Mouse (Mus musculus): ENCODE measurements around the gene Nr3c2. TPM values are rescaled to one million over a fixed set of nuclear protein-coding genes. Genes with fewer than 3 reads are reported as not detected.
A peak's percentile ranks its signal among the peaks of the same experiment; 100 is the strongest.

The Nr3c2 gene
- polyA plus RNA-seq, 1 experiment from 2014 or later: 1.4 TPM

- 94% methylated on average over 4 of the region's 4 CpGs for WGBS
- no peak overlapping the region for H3K4me3 ChIP-seq (ENCODE audit: low read depth, low read length)
- H3K9me3 ChIP-seq (replicated peaks; ENCODE audit: control insufficient read depth, low read length): no peaks in the 10 kb centered on the region
- H3K4me2 ChIP-seq (ENCODE audit: low read length): no peak overlapping the region
- H3K36me3 ChIP-seq (ENCODE audit: control insufficient read depth, insufficient read depth, low read length): no peaks in the 10 kb centered on the region
- DNase-seq (ENCODE audit: low spot score): no peak
- no peak overlapping the region for H3K27ac ChIP-seq (ENCODE audit: low read depth, low read length)
- ATAC-seq: no peak
- no peaks in the 10 kb centered on the region; the same call in 1 of the 2 replicates for H3K4me1 ChIP-seq (ENCODE audit: control insufficient read depth, insufficient read depth, low read length)
- H3K27me3 ChIP-seq (replicated peaks; ENCODE audit: control insufficient read depth, insufficient read depth, low read length): no peaks in the 10 kb centered on the region
- no peak overlapping the region for H3K9ac ChIP-seq (ENCODE audit: low read length)
Observed at GRCm38 (mm10) chr8:77082687-77083086, 183.4 kb downstream of the Nr3c2 start.

DNA sequence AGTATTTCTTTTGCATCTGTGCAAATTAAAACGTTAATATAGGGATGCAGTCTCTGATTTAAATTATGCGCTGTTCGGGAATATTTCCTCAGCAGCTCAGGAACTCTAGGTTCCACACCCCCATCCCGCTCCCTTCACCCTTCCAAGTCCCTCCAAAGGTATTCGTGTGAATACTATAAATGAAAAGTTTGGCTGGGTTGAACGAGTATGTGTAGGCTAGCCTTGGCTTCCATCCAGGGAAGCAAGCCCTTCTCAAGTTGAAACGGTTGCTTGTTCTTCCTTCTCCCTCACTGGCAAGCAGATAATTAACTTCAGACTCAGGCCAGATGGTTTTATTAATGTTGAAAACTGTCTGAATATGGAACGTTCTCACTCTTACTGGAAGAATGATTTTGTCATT is 186.8 kb downstream of the Nr3c2 start:
- ATAC-seq: no peak
- H3K4me3 ChIP-seq (ENCODE audit: low read depth, low read length): no peak overlapping the region
- H3K27me3 ChIP-seq (replicated peaks; ENCODE audit: control insufficient read depth, insufficient read depth, low read length): no peaks in the 10 kb centered on the region
- no peaks in the 10 kb centered on the region for H3K9me3 ChIP-seq (replicated peaks; ENCODE audit: control insufficient read depth, low read length)
- 65% methylated on average over 8 of the region's 8 CpGs for WGBS
- no peak overlapping the region for H3K9ac ChIP-seq (ENCODE audit: low read length)
- H3K4me2 ChIP-seq (ENCODE audit: low read length): no peak overlapping the region
- peak; percentile 8 for DNase-seq (ENCODE audit: low spot score)
- no peak overlapping the region for H3K27ac ChIP-seq (ENCODE audit: low read depth, low read length)
- H3K4me1 ChIP-seq (ENCODE audit: control insufficient read depth, insufficient read depth, low read length): no peaks in the 10 kb centered on the region; the same call in 1 of the 2 replicates
- H3K36me3 ChIP-seq (ENCODE audit: control insufficient read depth, insufficient read depth, low read length): no peaks in the 10 kb centered on the region

- Histone ChIP-seq H3K27me3 (replicated peaks; ENCODE audit: control insufficient read depth, insufficient read depth, low read length) (no peaks in the 10 kb centered on the region), H3K36me3 (ENCODE audit: control insufficient read depth, insufficient read depth, low read length) (no peaks in the 10 kb centered on the region), H3K4me1 (ENCODE audit: control insufficient read depth, insufficient read depth, low read length) (no peaks in the 10 kb centered on the region), H3K9me3 (replicated peaks; ENCODE audit: control insufficient read depth, low read length) (no peaks in the 10 kb centered on the region), H3K9ac (ENCODE audit: low read length) (no peak overlapping the region), H3K4me2 (ENCODE audit: low read length) (no peak overlapping the region), H3K27ac (ENCODE audit: low read depth, low read length) (no peak overlapping the region), H3K4me3 (ENCODE audit: low read depth, low read length) (no peak overlapping the region)
- ATAC-seq: no peak
- no peak for DNase-seq (ENCODE audit: low spot score)
- 66% methylated on average over 4 of the region's 4 CpGs for WGBS
Observed at GRCm38 (mm10) chr8:77096721-77097120, 197.5 kb downstream of the Nr3c2 start.

DNA sequence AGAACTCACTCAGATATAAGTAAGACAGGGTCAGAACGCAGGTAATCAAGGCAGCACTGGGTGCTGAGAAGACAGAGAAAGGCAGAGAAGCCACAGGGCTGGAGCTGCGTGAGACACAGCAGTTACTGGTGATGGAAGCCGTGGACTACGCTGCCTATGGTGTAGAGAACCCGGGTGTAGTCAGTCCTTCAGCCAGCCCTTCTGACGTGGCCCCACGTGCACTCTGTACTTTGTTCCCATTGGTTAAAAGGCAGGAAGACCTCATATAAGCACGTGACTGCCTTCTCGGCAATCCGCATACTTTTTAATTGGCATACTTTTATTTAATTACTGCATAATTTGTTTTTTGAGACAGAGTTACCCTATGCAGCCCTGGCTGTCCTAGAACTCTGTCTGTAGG is 198.9 kb downstream of the Nr3c2 start:
- H3K4me3 ChIP-seq (ENCODE audit: low read depth, low read length): no peak overlapping the region
- WGBS: 84% methylated on average over 10 of the region's 10 CpGs
- no peak overlapping the region for H3K9ac ChIP-seq (ENCODE audit: low read length)
- DNase-seq (ENCODE audit: low spot score): no peak
- H3K9me3 ChIP-seq (replicated peaks; ENCODE audit: control insufficient read depth, low read length): no peaks in the 10 kb centered on the region
- H3K4me1 ChIP-seq (ENCODE audit: control insufficient read depth, insufficient read depth, low read length): no peaks in the 10 kb centered on the region
- H3K27me3 ChIP-seq (replicated peaks; ENCODE audit: control insufficient read depth, insufficient read depth, low read length): no peaks in the 10 kb centered on the region
- no peak overlapping the region for H3K4me2 ChIP-seq (ENCODE audit: low read length)
- no peaks in the 10 kb centered on the region for H3K36me3 ChIP-seq (ENCODE audit: control insufficient read depth, insufficient read depth, low read length)
- H3K27ac ChIP-seq (ENCODE audit: low read depth, low read length): no peak overlapping the region
- no peak for ATAC-seq

- no peak overlapping the region for H3K9ac ChIP-seq (ENCODE audit: low read length)
- H3K36me3 ChIP-seq (ENCODE audit: control insufficient read depth, insufficient read depth, low read length): no peaks in the 10 kb centered on the region
- no peak overlapping the region for H3K4me2 ChIP-seq (ENCODE audit: low read length)
- 91% methylated on average over 2 of the region's 2 CpGs for WGBS
- H3K27me3 ChIP-seq (replicated peaks; ENCODE audit: control insufficient read depth, insufficient read depth, low read length): no peaks in the 10 kb centered on the region
- ATAC-seq (no peak), DNase-seq (ENCODE audit: low spot score) (no peak)
- no peak overlapping the region for H3K27ac ChIP-seq (ENCODE audit: low read depth, low read length)
- H3K4me1 ChIP-seq (ENCODE audit: control insufficient read depth, insufficient read depth, low read length): no peaks in the 10 kb centered on the region
- no peaks in the 10 kb centered on the region for H3K9me3 ChIP-seq (replicated peaks; ENCODE audit: control insufficient read depth, low read length)
- H3K4me3 ChIP-seq (ENCODE audit: low read depth, low read length): no peak overlapping the region
Observed at GRCm38 (mm10) chr8:77100370-77100769, 201.1 kb downstream of the Nr3c2 start.

GRCm38 (mm10) chr8:77102879-77103278 is 203.6 kb downstream of the Nr3c2 start:
- WGBS: 93% methylated on average over 7 of the region's 7 CpGs
- DNase-seq (ENCODE audit: low spot score): no peak
- H3K27me3 ChIP-seq (replicated peaks; ENCODE audit: control insufficient read depth, insufficient read depth, low read length): no peaks in the 10 kb centered on the region
- no peak overlapping the region for H3K9ac ChIP-seq (ENCODE audit: low read length)
- H3K27ac ChIP-seq (ENCODE audit: low read depth, low read length): no peak overlapping the region
- no peaks in the 10 kb centered on the region for H3K9me3 ChIP-seq (replicated peaks; ENCODE audit: control insufficient read depth, low read length)
- no peaks in the 10 kb centered on the region for H3K4me1 ChIP-seq (ENCODE audit: control insufficient read depth, insufficient read depth, low read length)
- ATAC-seq: no peak
- H3K36me3 ChIP-seq (ENCODE audit: control insufficient read depth, insufficient read depth, low read length): no peaks in the 10 kb centered on the region
- no peak overlapping the region for H3K4me2 ChIP-seq (ENCODE audit: low read length)
- H3K4me3 ChIP-seq (ENCODE audit: low read depth, low read length): no peak overlapping the region

GRCm38 (mm10) chr8:77112719-77113118 is 213.5 kb downstream of the Nr3c2 start:
- Histone ChIP-seq H3K4me2 (ENCODE audit: low read length) (no peak overlapping the region), H3K4me1 (ENCODE audit: control insufficient read depth, insufficient read depth, low read length) (no peaks in the 10 kb centered on the region), H3K27ac (ENCODE audit: low read depth, low read length) (no peak overlapping the region), H3K27me3 (replicated peaks; ENCODE audit: control insufficient read depth, insufficient read depth, low read length) (no peaks in the 10 kb centered on the region), H3K9ac (ENCODE audit: low read length) (no peak overlapping the region), H3K9me3 (replicated peaks; ENCODE audit: control insufficient read depth, low read length) (no peaks in the 10 kb centered on the region), H3K4me3 (ENCODE audit: low read depth, low read length) (no peak overlapping the region), H3K36me3 (ENCODE audit: control insufficient read depth, insufficient read depth, low read length) (no peaks in the 10 kb centered on the region)
- 95% methylated on average over 2 of the region's 2 CpGs for WGBS
- DNase-seq (ENCODE audit: low spot score) (no peak), ATAC-seq (no peak)

- Histone ChIP-seq H3K27me3 (replicated peaks; ENCODE audit: control insufficient read depth, insufficient read depth, low read length) (no peaks in the 10 kb centered on the region), H3K4me2 (ENCODE audit: low read length) (no peak overlapping the region), H3K9me3 (replicated peaks; ENCODE audit: control insufficient read depth, low read length) (no peaks in the 10 kb centered on the region), H3K36me3 (ENCODE audit: control insufficient read depth, insufficient read depth, low read length) (no peaks in the 10 kb centered on the region), H3K4me1 (ENCODE audit: control insufficient read depth, insufficient read depth, low read length) (no peaks in the 10 kb centered on the region), H3K27ac (ENCODE audit: low read depth, low read length) (no peak overlapping the region), H3K9ac (ENCODE audit: low read length) (no peak overlapping the region), H3K4me3 (ENCODE audit: low read depth, low read length) (no peak overlapping the region)
- WGBS: 92% methylated on average over 10 of the region's 10 CpGs
- ATAC-seq (no peak), DNase-seq (ENCODE audit: low spot score) (no peak)
Observed at GRCm38 (mm10) chr8:77114769-77115168, 215.5 kb downstream of the Nr3c2 start.

- no peak overlapping the region for H3K27ac ChIP-seq (ENCODE audit: low read depth, low read length)
- whole genome bisulfite sequencing: 79% methylated on average over 7 of the region's 7 CpGs
- no peak overlapping the region for H3K4me3 ChIP-seq (ENCODE audit: low read depth, low read length)
- DNase-seq (ENCODE audit: low spot score): no peak
- no peak overlapping the region for H3K9ac ChIP-seq (ENCODE audit: low read length)
- H3K4me2 ChIP-seq (ENCODE audit: low read length): no peak overlapping the region
- ATAC-seq: no peak
- H3K36me3 ChIP-seq (ENCODE audit: control insufficient read depth, insufficient read depth, low read length): no peaks in the 10 kb centered on the region
- H3K9me3 ChIP-seq (replicated peaks; ENCODE audit: control insufficient read depth, low read length): no peaks in the 10 kb centered on the region
- no peaks in the 10 kb centered on the region for H3K4me1 ChIP-seq (ENCODE audit: control insufficient read depth, insufficient read depth, low read length)
- no peaks in the 10 kb centered on the region for H3K27me3 ChIP-seq (replicated peaks; ENCODE audit: control insufficient read depth, insufficient read depth, low read length)
Observed at GRCm38 (mm10) chr8:77116419-77117079, 217.3 kb downstream of the Nr3c2 start.

All from forebrain, embryonic 14.5 days (tissue).